In genomic region chr11:88934089-88935000, GRCm38 (mm10) we compare ENCODE assay signal across 24 mouse cellular contexts. TPM values are rescaled to one million over a fixed set of nuclear protein-coding genes. Genes with fewer than 3 reads are reported as not detected.
A peak's percentile ranks its signal among the peaks of the same experiment; 100 is the strongest.
DNase-seq lines count a peak whose midpoint lies in the region; TF ChIP-seq lines count a peak whose summit lies in the region.
"Had no signal": no experiment of that assay in that cellular context is flagged by ENCODE, and none has a peak within 500 bp of the region (broad histone marks: within the 10 kb centered on the region; RNA-seq: fewer than 3 reads in every experiment).

No protein-coding gene starts in this region.

- intact Hi-C loops in left cerebral cortex, postnatal 10 days (cut with DNase I) = no loop called here
- intact Hi-C loops in left cerebral cortex, postnatal 14 days (cut with DNase I) = no loop called here

- in situ Hi-C loops in ES-E14 (cut with MboI; ENCODE audit: low sequenced_read_pairs in 2 of 2, unreplicated experiment in 2 of 2) = no loop called here

- peaks cover 15 to 37% of the 10 kb centered on the region in 2 experiments for H3K4me1 ChIP-seq in ES-E14 (ENCODE audit: control insufficient read depth in 2 of 2, insufficient read depth in 2 of 2, low read length in 2 of 2, poor library complexity in 1 of 2)
- no peaks in the 10 kb centered on the region for H3K4me1 ChIP-seq in forebrain, embryonic 10.5 days
- H3K4me1 ChIP-seq in heart, embryonic 10.5 days = no peaks in the 10 kb centered on the region
- H3K4me1 ChIP-seq: forebrain, embryonic 13.5 days; limb, embryonic 10.5 days; liver, embryonic 12.5 days; midbrain, embryonic 15.5 days had no signal

- peaks cover 49% of the 10 kb centered on the region for H3K36me3 ChIP-seq in ES-E14 (ENCODE audit: control insufficient read depth, insufficient read depth, low read length, poor library complexity, severe bottlenecking)
- H3K36me3 ChIP-seq in forebrain, embryonic 10.5 days (replicated peaks) = peaks cover 95% of the 10 kb centered on the region
- peaks cover 54% of the 10 kb centered on the region for H3K36me3 ChIP-seq in heart, embryonic 10.5 days
- H3K36me3 ChIP-seq: midbrain, embryonic 15.5 days had no signal

- peak; percentile 73 for DNase-seq in left cerebral cortex, adult 11 months (ENCODE audit: low spot score)
- DNase-seq in left cerebral cortex, postnatal 10 days (ENCODE audit: extremely low spot score in 1 of 2, low spot score in 2 of 2) = no peak
- DNase-seq in ES-E14 (ENCODE audit: low read depth, low spot score) = no peak
- peak; percentile 49 to 67 for DNase-seq in adrenal gland, postnatal 36 days
- peak; percentile 48 to 53 for DNase-seq in left cerebral cortex, postnatal 14 days (ENCODE audit: low spot score in 2 of 2)
- DNase-seq in cerebellum, adult 18-20 months = no peak
- no peak for DNase-seq in forebrain, embryonic 10.5 days (ENCODE audit: extremely low spot score, low spot score)
- no peak for DNase-seq in heart, embryonic 10.5 days (ENCODE audit: low spot score)
- DNase-seq: cerebellum, postnatal 14 days; gastrocnemius, postnatal 10 days; heart, postnatal 10 days; lung, embryonic 14.5 days; thymus, postnatal 36 days had no signal

- 94% methylated on average over 19 of the region's 19 CpGs for WGBS in forebrain, embryonic 10.5 days
- WGBS in heart, embryonic 10.5 days = 85% methylated on average over 19 of the region's 19 CpGs

- no peak overlapping the region for H3K4me3 ChIP-seq in ES-E14 (ENCODE audit: insufficient read depth in 1 of 2, low read depth in 1 of 2, low read length in 2 of 2, poor library complexity in 1 of 2, severe bottlenecking in 1 of 2)
- no peak overlapping the region for H3K4me3 ChIP-seq in forebrain, embryonic 10.5 days
- H3K4me3 ChIP-seq in heart, embryonic 10.5 days = no peak overlapping the region
- H3K4me3 ChIP-seq: forebrain, embryonic 13.5 days; limb, embryonic 10.5 days; liver, embryonic 12.5 days; midbrain, embryonic 15.5 days had no signal

- no peaks in the 10 kb centered on the region for H3K9me3 ChIP-seq in ES-E14 (ENCODE audit: control insufficient read depth, insufficient read depth, low read depth, low read length)
- no peaks in the 10 kb centered on the region; the same call in 1 of the 2 replicates for H3K9me3 ChIP-seq in forebrain, embryonic 10.5 days
- H3K9me3 ChIP-seq in heart, embryonic 10.5 days = no peaks in the 10 kb centered on the region
- H3K9me3 ChIP-seq: forebrain, embryonic 13.5 days; G1E; limb, embryonic 10.5 days; liver, embryonic 12.5 days; midbrain, embryonic 15.5 days had no signal

- H3K27me3 ChIP-seq in forebrain, embryonic 10.5 days (ENCODE audit: poor library complexity, severe bottlenecking) = no peaks in the 10 kb centered on the region
- no peaks in the 10 kb centered on the region for H3K27me3 ChIP-seq in heart, embryonic 10.5 days (ENCODE audit: insufficient read depth, poor library complexity, severe bottlenecking)
- H3K27me3 ChIP-seq: forebrain, embryonic 13.5 days; liver, embryonic 12.5 days; midbrain, embryonic 15.5 days had no signal

- peak overlapping the region; percentile 52; the same call in 1 of the 2 replicates for H3K9ac ChIP-seq in ES-E14 (ENCODE audit: insufficient read depth, low read depth, low read length, poor library complexity, severe bottlenecking)
- H3K9ac ChIP-seq: forebrain, embryonic 13.5 days; hindbrain, embryonic 14.5 days; liver, embryonic 12.5 days; lung, embryonic 14.5 days; midbrain, embryonic 15.5 days had no signal

- peak overlapping the region; percentile 62 for H3K27ac ChIP-seq in ES-E14 (ENCODE audit: insufficient read depth, low read depth, low read length, poor library complexity, severe bottlenecking)
- no peak overlapping the region for H3K27ac ChIP-seq in forebrain, embryonic 10.5 days
- H3K27ac ChIP-seq in heart, embryonic 10.5 days = no peak overlapping the region
- H3K27ac ChIP-seq: forebrain, embryonic 13.5 days; hindbrain, embryonic 14.5 days; kidney, postnatal 0 days; limb, embryonic 10.5 days; liver, embryonic 12.5 days; midbrain, embryonic 15.5 days had no signal

TF ChIP-seq in ES-E14, 5 proteins besides CTCF, POLR2A, EP300 and RAD21:
- no peak for TF ChIP-seq HCFC1 (IDR thresholded peaks at IDR 0.05; ENCODE audit: borderline replicate concordance, insufficient read depth, low read length)
- peak; percentile 66; the same call in 1 of the 2 replicates for TF ChIP-seq ZNF384 (IDR thresholded peaks at IDR 0.05; ENCODE audit: low read depth, low read length)
- TF ChIP-seq MAFK (IDR thresholded peaks at IDR 0.05; ENCODE audit: insufficient read depth, low read depth, low read length) = no peak
TF ChIP-seq in ES-E14: peak in this region for 1.

RNA-seq across cellular contexts. Expression of gene Scpep1, which starts 20.9 kb away (rescaled TPM):
- 10 to 100 TPM; 18.2 to 20.7 TPM for total RNA-seq in left cerebral cortex, postnatal 10 days (2021)
- 140 and 208 TPM in 2 replicates for total RNA-seq in ES-E14 (2012; rRNA removed)
- total RNA-seq in adrenal gland, postnatal 36 days (2021) = 100 to 1,000 TPM; 178 to 288 TPM
- total RNA-seq in left cerebral cortex, postnatal 14 days (2021) = 10 to 100 TPM; 19.8 to 19.9 TPM
- 72.7 and 76.2 TPM in 2 replicates for polyA plus RNA-seq in forebrain, embryonic 10.5 days (2016; fragmentation: Nextera tagmentation; extraction: Ambion mirVana)
- polyA plus RNA-seq in heart, embryonic 10.5 days (2016; fragmentation: Nextera tagmentation; extraction: Ambion mirVana) = 56.2 and 61.9 TPM in 2 replicates

RNA-seq across cellular contexts. Expression of gene Elobl, which starts 32.4 kb away (rescaled TPM):
- total RNA-seq in left cerebral cortex, postnatal 10 days (2021) = not detected
- total RNA-seq in ES-E14 (2012; rRNA removed) = 0.95 and 1.6 TPM in 2 replicates
- total RNA-seq in adrenal gland, postnatal 36 days (2021) = not detected
- total RNA-seq in left cerebral cortex, postnatal 14 days (2021) = not detected
- polyA plus RNA-seq in forebrain, embryonic 10.5 days (2016; fragmentation: Nextera tagmentation; extraction: Ambion mirVana) = not detected in 2 replicates
- polyA plus RNA-seq in heart, embryonic 10.5 days (2016; fragmentation: Nextera tagmentation; extraction: Ambion mirVana) = not detected in 2 replicates
- total RNA-seq: G1E; gastrocnemius, postnatal 10 days; heart, adult 8-10 months; heart, postnatal 10 days; layer of hippocampus, adult 18-20 months had no signal
- polyA plus RNA-seq: C2C12; forebrain, embryonic 13.5 days; G1E; hindbrain, embryonic 14.5 days; intestine, embryonic 16.5 days; kidney, postnatal 0 days; limb, embryonic 10.5 days; liver, embryonic 12.5 days; lung, embryonic 14.5 days; midbrain, embryonic 15.5 days had no signal

RNA-seq across cellular contexts. Expression of gene Coil, which starts 35.7 kb away (rescaled TPM):
- 10 to 100 TPM; 21.0 to 21.3 TPM for total RNA-seq in left cerebral cortex, postnatal 10 days (2021)
- total RNA-seq in ES-E14 (2012; rRNA removed) = 28.8 and 37.8 TPM in 2 replicates
- total RNA-seq in adrenal gland, postnatal 36 days (2021) = 10 to 100 TPM; 10.2 to 10.7 TPM
- 10 to 100 TPM; 20.4 to 20.9 TPM for total RNA-seq in left cerebral cortex, postnatal 14 days (2021)
- 29.4 TPM in 2 replicates for polyA plus RNA-seq in forebrain, embryonic 10.5 days (2016; fragmentation: Nextera tagmentation; extraction: Ambion mirVana)
- 15.4 and 19.2 TPM in 2 replicates for polyA plus RNA-seq in heart, embryonic 10.5 days (2016; fragmentation: Nextera tagmentation; extraction: Ambion mirVana)

Comparison
In these comparisons a context has a peak if more than half of its experiments do, and no peak if none do; other contexts are left out.
1. DNase-seq: peak in left cerebral cortex, adult 11 months (single experiment), adrenal gland, postnatal 36 days (2 of 2) and left cerebral cortex, postnatal 14 days (2 of 2); none in left cerebral cortex, postnatal 10 days (0 of 2), ES-E14 (single experiment), cerebellum, adult 18-20 months (0 of 2), forebrain, embryonic 10.5 days (single experiment) and heart, embryonic 10.5 days (single experiment).